Mouse (Mus musculus) Patski (cell line): ENCODE results near the gene Stard10. TPM values are rescaled to one million over a fixed set of nuclear protein-coding genes. Genes with fewer than 3 reads are reported as not detected.

Experiments
- ATAC-seq: fragments of 100-300 bp; one replicate; pipeline ENCODE4 v1.8.0; 2021
- CTCF ChIA-PET: fragments of 350-600 bp; sonication (Branson Sonifier 250); formaldehyde crosslinking; loops from one replicate; lab custom pipeline; 2022; ENCODE audit warnings: inconsistent platforms; lab: Charles Lee
- POLR2A ChIA-PET: fragments of 350-600 bp; sonication (Branson Sonifier 250); formaldehyde crosslinking; loops from one replicate; lab custom pipeline; 2022; ENCODE audit warnings: antibody characterized with exemption, inconsistent platforms; lab: Charles Lee
- DNase-seq: peaks from one replicate; pipeline ENCODE4 v3.0.0-alpha.2; 2011; ENCODE audit warnings: low read depth, low spot score
- H3K27me3 ChIP-seq: fragments of 371-371 bp; one replicate; pipeline ENCODE4 v1.5.1; 2021
- CTCF ChIP-seq: fragments of 100-300 bp; IDR thresholded peaks from one replicate; pipeline ENCODE4 v1.5.1; 2021
- in situ Hi-C: fragments of 300-500 bp; cut with MboI; formaldehyde crosslinking; loops from 3 replicates; pipeline ENCODE4 v1.11.1; 2018; ENCODE audit warnings: low pct_unique_long_range_greater_than_20kb, mixed read lengths
- polyA plus RNA-seq: library from polyadenylated mRNA; unstranded; gene quantifications from one replicate; pipeline ENCODE4 v1.2.3, GENCODE M21; 2021

Gene Stard10
- polyA plus RNA-seq, 1 experiment from 2014 or later, result 68.5 TPM

- POLR2A ChIA-PET, result no interaction called here
- ATAC-seq (no peak), DNase-seq (no peak)
- CTCF ChIA-PET, result interaction anchor here (0.8 kb wide), 1 partner anchor 52 kb away, joined by 3 read pairs; no protein-coding TSS in a partner anchor
- no peaks in the 10 kb centered on the region for H3K27me3 ChIP-seq
- TF ChIP-seq CTCF, result no peak
- in situ Hi-C loops, result no loop called here
These were observed 290 bp upstream of the Stard10 start for GRCm38 (mm10) chr7:101316591-101317001.

GRCm38 (mm10) chr7:101318848-101319247 lies 2.0 kb downstream of the Stard10 start:
- POLR2A ChIA-PET, result no interaction called here
- CTCF ChIA-PET, result no interaction called here
- DNase-seq, result no peak
- H3K27me3 ChIP-seq, result no peaks in the 10 kb centered on the region
- no peak for ATAC-seq
- no peak for TF ChIP-seq CTCF
- in situ Hi-C loops, result no loop called here

- in situ Hi-C loops, result no loop called here
- POLR2A ChIA-PET, result interaction anchor here (0.5 kb wide), 1 partner anchor 56 kb away, joined by 6 read pairs; no protein-coding TSS in a partner anchor
- no peaks in the 10 kb centered on the region for H3K27me3 ChIP-seq
- ATAC-seq, result no peak
- DNase-seq, result no peak
- TF ChIP-seq CTCF, result no peak
- CTCF ChIA-PET, result interaction anchor here (1.2 kb wide), 1 partner anchor 9 kb away, joined by 9 read pairs; no protein-coding TSS in a partner anchor
These were observed 2.9 kb downstream of the Stard10 start for GRCm38 (mm10) chr7:101319796-101320195.

- H3K27me3 ChIP-seq, result no peaks in the 10 kb centered on the region
- POLR2A ChIA-PET, result no interaction called here
- in situ Hi-C loops, result no loop called here
These were observed 3.7 kb downstream of the Stard10 start for GRCm38 (mm10) chr7:101320399-101321217.

GRCm38 (mm10) chr7:101321218-101321827 lies 4.4 kb downstream of the Stard10 start:
- ChIA-PET CTCF (interaction anchor here (1.2 to 1.6 kb wide), 3 partner anchors 10 to 46 kb away, joined by 4 to 9 read pairs (median 8); no protein-coding TSS in a partner anchor), POLR2A (interaction anchor here (0.6 to 1.4 kb wide), 4 partner anchors 10 to 47 kb away, joined by 3 to 9 read pairs (median 4); no protein-coding TSS in a partner anchor)
- no peak for TF ChIP-seq CTCF
- no peaks in the 10 kb centered on the region for H3K27me3 ChIP-seq
- DNase-seq (no peak), ATAC-seq (peak; percentile 45)
- in situ Hi-C loops, result no loop called here

More at GRCm38 (mm10) chr7:101320399-101321217, 3.7 kb downstream of the Stard10 start:
- no peak for DNase-seq
- no peak for TF ChIP-seq CTCF
- CTCF ChIA-PET, result interaction anchor here (1.2 kb wide), 1 partner anchor 10 kb away, joined by 9 read pairs; no protein-coding TSS in a partner anchor
- peak; percentile 55 for ATAC-seq

GRCm38 (mm10) chr7:101323141-101323594 lies 6.3 kb downstream of the Stard10 start:
- TF ChIP-seq CTCF, result no peak
- CTCF ChIA-PET, result interaction anchor here (1.1 to 1.7 kb wide), 4 partner anchors 12 to 262 kb away, joined by 3 to 8 read pairs (median 4); partner anchors contain the start of gene Arap1
- no peaks in the 10 kb centered on the region for H3K27me3 ChIP-seq
- in situ Hi-C loops, result no loop called here
- POLR2A ChIA-PET, result interaction anchor here (0.6 to 1.4 kb wide), 2 partner anchors 9 to 45 kb away, joined by 3 to 5 read pairs; no protein-coding TSS in a partner anchor
- DNase-seq (no peak), ATAC-seq (no peak)

GRCm38 (mm10) chr7:101324142-101324962 lies 7.5 kb downstream of the Stard10 start:
- in situ Hi-C loops, result no loop called here
- ChIA-PET POLR2A (no interaction called here), CTCF (interaction anchor here (1.1 kb wide), 1 partner anchor 264 kb away, joined by 3 read pairs; no protein-coding TSS in a partner anchor)
- TF ChIP-seq CTCF, result no peak
- no peaks in the 10 kb centered on the region for H3K27me3 ChIP-seq
- ATAC-seq (no peak), DNase-seq (no peak)

GRCm38 (mm10) chr7:101326006-101326405 lies 9.1 kb downstream of the Stard10 start:
- no peak for TF ChIP-seq CTCF
- no peak for ATAC-seq
- ChIA-PET CTCF (interaction anchor here (5.6 kb wide), 1 partner anchor 15 kb away, joined by 29 read pairs; no protein-coding TSS in a partner anchor), POLR2A (no interaction called here)
- no peaks in the 10 kb centered on the region for H3K27me3 ChIP-seq
- no peak for DNase-seq
- in situ Hi-C loops, result no loop called here

- no peak for TF ChIP-seq CTCF
- in situ Hi-C loops, result no loop called here
- ATAC-seq (no peak), DNase-seq (no peak)
- H3K27me3 ChIP-seq, result no peaks in the 10 kb centered on the region
- ChIA-PET POLR2A (no interaction called here), CTCF (interaction anchor here (5.6 kb wide), 1 partner anchor 16 kb away, joined by 29 read pairs; no protein-coding TSS in a partner anchor)
These were observed 10.4 kb downstream of the Stard10 start for GRCm38 (mm10) chr7:101327263-101327662.
